Mouse (Mus musculus) cerebellum, adult 18-20 months (tissue): ENCODE measurements around the gene Ppip5k2.
"Not testable (repeated sequence)": the region's sequence is repeated elsewhere in the genome, so short reads cannot be mapped to it uniquely, and the experiment has no call there.

Experiments used
- DNase-seq, 2 experiments: peaks; one replicate each; pipeline ENCODE4 v3.0.0; 2021

The Ppip5k2 gene

DNA sequence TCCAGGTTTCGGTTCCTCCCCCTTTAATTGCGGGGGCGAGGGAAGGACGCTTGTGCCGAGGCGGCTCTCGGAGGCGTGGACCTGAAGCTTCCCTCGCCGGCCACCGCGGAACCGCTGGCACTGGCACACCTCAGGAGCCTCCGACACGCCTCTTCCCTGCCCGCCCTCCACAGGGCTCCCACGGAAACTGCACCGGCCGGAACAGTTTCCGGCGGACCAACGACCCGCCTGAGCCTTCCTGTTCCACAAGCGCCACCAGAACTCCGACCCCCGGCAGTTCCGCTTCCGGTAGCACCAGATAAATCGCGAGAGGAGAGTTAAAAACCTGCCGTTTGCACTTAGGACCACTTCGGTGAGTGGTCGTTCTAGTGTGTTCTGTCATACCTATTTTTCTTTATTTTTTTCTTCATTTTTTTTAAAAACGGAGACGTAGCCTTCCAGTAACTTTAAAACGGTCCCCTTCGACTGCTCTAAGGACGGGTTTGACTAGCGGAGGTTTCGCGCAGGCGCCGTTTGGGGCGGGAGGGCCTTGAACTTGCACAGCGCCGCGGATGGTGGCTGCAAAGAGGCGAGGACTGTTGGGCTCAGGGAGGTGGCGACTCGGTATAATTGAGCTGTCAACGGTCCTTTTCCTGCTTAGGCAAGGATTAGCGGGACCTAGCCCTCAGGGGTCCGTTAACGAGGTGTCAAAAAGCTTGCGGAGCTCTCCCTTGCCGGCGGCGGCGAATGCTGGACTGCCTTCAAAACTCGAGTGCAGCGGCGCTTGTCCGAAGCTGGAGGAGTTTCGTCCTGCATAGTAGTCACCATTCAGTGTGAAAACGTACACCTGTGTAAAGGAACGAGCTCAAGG, at the start of gene Ppip5k2, which contains the start of gene Gin1:
Gene Ppip5k2 (minus strand): TSS at position 508 of the 850 bp plus-strand sequence.
Gene Gin1 (plus strand): TSS at position 269 of the 850 bp plus-strand sequence.
- DNase-seq = peak; percentile 94 to 95

GRCm38 (mm10) chr1:97809255-97809912, 39.2 kb upstream of the Ppip5k2 start:
- DNase-seq = no peak

GRCm38 (mm10) chr1:97804520-97804919, 34.3 kb upstream of the Ppip5k2 start:
- no peak for DNase-seq

GRCm38 (mm10) chr1:97802207-97802902, 32.1 kb upstream of the Ppip5k2 start:
- no peak for DNase-seq

DNA sequence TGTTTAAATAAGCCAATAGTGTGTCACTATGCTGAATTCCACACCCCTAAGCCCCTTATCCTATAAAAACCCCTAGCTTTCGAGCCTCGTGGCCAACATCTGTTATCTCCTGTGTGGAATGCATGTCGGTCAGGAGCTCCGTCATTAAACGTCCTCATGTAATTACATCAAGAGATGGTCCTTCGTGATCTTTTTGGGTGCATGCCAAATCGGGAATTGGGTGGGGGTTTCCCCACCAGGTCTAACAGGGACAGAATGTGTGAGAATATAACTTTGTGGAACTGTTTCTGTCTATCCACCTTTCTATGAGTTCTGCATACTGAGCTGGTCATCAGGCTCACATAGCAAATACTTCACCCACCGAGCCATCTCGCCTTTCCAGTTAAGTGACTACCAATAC, 25.7 kb upstream of the Ppip5k2 start:
- DNase-seq = no peak

DNA sequence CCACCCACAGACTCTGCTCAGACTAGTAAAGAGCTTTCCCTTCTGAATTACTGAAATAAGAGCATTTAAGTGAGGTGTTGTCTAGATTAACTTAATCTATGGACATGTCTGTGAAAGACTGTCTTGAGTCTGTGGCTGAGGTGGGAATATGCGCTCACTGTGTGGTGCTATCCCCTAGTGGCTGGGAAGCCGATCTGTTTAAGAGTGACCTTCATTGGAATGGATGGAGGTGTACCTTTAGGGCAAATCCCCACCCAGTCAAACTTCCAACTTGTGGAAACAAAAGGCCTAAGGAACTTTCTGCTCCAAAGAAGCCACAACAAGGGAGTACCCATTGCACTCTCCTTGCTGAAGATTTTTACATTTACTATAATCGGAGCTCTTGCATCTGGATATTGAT, 23.9 kb upstream of the Ppip5k2 start:
- no peak for DNase-seq

DNA sequence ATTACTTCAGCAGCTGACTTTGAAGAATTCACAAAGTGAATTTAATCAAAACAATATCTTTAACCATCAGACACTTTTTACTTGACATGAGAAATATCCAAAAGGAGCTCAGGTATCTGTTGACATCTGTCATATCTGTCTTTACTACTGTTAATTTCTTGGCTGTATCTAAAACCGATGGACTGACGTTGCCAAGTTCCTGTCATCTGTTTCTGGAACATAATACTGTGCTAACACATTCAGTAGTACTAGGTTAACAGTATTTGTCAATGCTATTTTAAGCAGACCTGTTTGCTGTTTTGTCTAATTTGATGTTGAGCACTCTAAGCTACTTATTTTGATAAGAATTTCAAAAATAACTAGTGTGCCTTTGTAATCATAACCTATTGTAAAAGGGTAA, 18.3 kb upstream of the Ppip5k2 start:
- no peak for DNase-seq

DNA sequence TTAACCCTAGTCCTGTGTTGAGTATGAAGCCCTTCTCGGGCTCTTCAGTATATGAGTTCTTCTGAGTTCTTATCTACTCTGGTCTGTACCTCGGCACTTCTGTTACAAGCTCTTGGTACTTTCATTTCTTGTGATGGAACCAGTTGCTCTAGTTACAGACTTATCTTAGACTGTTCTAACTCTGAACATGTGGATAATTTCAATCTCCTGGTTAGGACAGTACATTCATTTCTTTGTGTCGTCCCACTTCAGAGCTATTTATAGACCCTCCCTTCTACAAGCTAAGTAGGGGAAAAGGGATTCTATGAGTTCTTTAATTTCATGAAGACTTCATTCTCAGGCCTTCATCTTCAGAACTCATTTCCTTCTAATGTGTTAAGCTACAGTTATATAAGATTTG, 17.5 kb upstream of the Ppip5k2 start:
- DNase-seq = no peak

- no peak for DNase-seq
Observed at GRCm38 (mm10) chr1:97785685-97786393, 15.6 kb upstream of the Ppip5k2 start.

DNA sequence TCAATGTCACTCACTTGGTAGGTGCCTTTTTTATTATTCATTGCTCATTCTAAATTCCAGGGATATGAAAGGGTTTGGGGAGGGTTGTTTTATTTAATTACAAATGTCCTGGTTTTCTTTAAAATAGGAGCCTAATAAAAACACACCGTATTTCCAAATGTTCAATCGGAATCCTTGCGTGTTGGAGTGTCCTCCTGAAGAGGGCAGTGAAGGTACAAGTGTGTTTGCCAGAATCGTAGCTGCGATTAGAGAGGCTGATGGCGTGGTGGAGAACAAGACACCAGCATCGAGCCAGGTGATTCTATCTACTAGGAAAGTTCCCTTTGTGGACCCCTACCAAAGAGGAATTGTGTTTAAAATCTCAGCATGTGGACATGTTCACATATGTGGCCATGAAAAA, 14.7 kb upstream of the Ppip5k2 start:
- DNase-seq = no peak

GRCm38 (mm10) chr1:97781674-97782073, 11.5 kb upstream of the Ppip5k2 start:
- DNase-seq = no peak

DNA sequence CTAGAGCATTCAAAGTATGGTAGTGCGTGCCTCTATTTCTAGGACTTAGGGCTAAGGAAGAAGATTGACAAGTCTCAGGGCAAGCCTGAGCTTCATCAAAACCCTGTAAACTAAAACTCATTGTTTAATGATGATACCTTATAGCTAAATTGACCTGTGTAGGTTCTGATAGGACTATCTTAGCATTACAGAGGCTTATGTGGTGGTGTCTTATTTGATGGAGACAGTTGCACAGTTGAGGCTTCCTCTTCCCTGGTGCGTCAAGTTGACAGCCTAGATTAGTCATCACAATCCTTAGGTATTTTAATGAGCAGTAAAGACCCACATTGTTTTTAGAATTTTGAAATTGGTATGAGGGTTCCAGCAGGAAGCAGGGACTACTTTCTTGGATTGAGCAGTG, 3.8 kb upstream of the Ppip5k2 start:
- DNase-seq = no peak

- DNase-seq = no peak
Observed at GRCm38 (mm10) chr1:97773362-97773761, 3.2 kb upstream of the Ppip5k2 start.

DNA sequence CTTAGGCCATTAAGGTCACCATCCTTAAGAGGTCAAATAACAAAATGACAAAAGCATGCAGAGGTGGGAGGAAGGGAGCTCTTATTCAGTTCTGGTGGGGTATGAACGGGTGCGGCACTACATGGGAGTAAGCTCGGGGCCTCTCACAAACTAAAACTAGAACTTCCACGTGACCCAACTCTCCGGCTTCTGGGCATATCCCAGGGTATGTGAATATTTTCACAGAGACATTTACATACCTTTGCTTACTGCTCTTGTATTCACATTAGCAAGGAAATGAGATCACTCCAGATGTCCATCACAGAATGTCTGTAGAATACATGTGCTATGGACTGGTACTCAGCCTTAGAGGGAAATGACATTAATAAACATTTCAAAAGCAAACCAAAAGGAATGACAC, 1.5 kb upstream of the Ppip5k2 start:
- no peak for DNase-seq

DNA sequence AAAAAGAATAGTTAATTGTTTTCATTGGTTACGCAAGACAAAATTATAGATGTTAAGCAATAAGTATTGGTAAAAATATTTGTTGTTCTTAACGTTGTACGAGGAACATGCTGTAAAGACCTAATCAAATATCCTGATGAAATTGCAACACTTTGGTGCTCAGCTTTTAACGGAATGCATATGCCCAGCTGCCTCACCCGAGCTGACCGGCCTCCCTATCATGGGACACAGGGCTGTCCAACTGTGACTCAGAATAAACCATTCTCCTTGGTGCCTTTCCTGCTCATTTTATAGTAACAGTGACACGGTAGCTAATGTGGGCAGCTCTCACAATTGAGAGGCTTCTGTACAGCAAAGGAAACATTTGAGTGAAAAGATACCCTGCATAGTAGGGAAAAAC, 907 bp upstream of the Ppip5k2 start:
- no peak for DNase-seq

GRCm38 (mm10) chr1:97769294-97769903, 812 bp downstream of the Ppip5k2 start:
- DNase-seq = peak in 1 of 2 experiments; percentile 23

DNA sequence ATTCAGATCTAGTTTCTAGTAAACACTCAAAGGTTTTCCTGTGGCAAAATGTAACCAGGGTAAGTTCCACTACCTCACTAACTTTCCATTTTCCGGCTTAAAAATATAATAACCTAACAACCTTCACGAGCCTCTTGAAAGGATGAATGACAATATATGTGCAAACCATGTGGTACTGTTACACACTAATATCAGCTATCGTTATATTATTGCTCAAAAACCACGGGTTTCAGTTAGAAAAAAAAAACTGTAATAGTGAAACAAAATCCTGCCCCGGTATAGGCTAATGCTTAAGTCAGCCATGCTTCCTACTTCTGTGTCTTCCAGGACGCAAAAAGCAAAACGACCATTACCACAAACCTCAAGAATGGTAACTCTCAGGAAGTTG, 1.3 kb downstream of the Ppip5k2 start:
- no peak for DNase-seq

- DNase-seq = no peak
Observed at GRCm38 (mm10) chr1:97768089-97768488, 2.1 kb downstream of the Ppip5k2 start.

- not testable (repeated sequence) for DNase-seq
Observed at GRCm38 (mm10) chr1:97765712-97766111, 4.5 kb downstream of the Ppip5k2 start.

- no peak for DNase-seq
Observed at GRCm38 (mm10) chr1:97761477-97761876, 8.7 kb downstream of the Ppip5k2 start.

GRCm38 (mm10) chr1:97760598-97760997, 9.6 kb downstream of the Ppip5k2 start:
- DNase-seq = no peak

- no peak for DNase-seq
Observed at GRCm38 (mm10) chr1:97759841-97760240, 10.4 kb downstream of the Ppip5k2 start.

GRCm38 (mm10) chr1:97754392-97754791, 15.8 kb downstream of the Ppip5k2 start:
- no peak for DNase-seq
